Mouse (Mus musculus) right cerebral cortex, postnatal 36 days (tissue): ENCODE data around the gene Tpd52l2.

ENCODE experiments used
- DNase-seq, 2 experiments: peaks; one replicate each; pipeline ENCODE4 v3.0.0; 2022; ENCODE audit warnings: low spot score in 2 of 2, mixed read lengths in 1 of 2

The Tpd52l2 gene

DNA sequence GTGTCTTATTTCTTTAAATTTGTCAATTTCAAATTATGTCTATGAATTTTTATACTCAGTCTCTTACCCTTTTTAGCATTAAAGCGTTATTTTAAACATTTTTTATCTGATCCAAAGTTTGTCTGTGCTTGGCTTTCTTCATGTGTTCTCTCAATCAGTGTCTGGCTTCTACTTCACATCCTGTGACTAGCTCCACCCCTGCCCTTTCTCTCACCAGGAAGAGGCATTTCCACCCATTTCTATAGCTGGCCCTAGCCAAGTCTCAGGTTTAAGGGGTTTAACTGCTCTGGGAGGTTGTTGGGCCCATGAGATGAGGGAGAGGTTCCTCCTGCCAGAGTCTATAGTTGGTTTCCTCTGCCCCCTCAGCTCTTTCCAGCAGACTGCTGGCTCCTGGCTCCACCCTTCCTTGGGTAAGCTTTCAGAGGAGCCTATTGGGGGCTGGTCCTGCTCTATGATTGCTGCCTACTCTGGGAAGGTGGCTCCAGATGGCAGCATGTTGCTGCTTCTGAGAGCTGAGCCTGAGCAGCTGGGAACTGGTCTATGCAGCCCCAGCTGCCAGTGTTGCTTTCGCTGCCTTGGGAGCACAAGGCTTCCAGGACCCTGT lies 40.6 kb downstream of the Tpd52l2 start:
- peak; percentile 61 to 81 for DNase-seq

DNA sequence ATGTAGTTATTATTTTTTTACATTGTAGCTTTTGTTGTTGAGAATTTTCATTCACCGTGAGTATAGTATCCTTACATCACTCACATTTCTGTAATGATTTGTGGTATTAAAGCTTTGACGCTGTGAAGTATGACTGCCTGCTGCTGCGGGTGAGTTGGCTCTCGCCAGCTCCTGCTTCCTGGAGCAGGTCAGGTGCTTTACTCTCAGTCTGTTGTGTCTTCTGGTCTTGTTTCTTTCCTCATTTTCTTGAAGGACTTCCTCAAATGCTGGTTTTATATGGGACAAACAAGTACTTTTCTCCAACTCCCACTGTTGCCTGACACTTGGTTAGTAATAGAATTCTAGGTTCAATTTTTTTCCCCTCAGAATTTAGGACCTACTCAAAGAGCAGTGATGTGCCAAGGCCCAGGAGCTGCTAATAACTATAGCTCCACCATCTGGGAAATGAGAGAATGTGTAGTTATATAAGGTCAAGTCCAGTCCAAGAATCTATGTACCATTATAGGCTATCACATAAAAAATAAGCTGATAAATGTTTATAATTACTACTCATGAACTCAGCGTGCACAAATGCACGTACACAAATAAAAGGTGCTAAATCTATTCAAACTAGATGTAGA lies 44.9 kb downstream of the Tpd52l2 start:
- DNase-seq = no peak

DNA sequence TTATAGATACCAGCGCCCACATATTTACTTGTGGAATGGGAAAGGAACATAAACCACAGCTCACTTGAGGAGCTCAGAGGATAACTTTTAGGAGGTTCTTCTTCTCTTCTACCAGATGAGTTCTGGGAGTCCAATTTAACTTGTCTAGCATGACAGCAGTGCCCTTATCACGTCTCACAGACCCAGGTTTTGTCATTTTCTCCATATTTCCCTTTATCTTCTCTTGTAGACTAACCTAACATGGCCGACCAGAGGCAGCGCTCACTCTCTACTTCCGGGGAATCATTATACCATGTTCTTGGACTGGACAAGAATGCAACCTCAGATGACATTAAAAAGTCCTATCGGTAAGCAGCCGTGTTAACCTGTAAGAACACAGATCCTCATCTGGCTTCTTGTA lies 49.2 kb downstream of the Tpd52l2 start:
- DNase-seq = no peak

DNA sequence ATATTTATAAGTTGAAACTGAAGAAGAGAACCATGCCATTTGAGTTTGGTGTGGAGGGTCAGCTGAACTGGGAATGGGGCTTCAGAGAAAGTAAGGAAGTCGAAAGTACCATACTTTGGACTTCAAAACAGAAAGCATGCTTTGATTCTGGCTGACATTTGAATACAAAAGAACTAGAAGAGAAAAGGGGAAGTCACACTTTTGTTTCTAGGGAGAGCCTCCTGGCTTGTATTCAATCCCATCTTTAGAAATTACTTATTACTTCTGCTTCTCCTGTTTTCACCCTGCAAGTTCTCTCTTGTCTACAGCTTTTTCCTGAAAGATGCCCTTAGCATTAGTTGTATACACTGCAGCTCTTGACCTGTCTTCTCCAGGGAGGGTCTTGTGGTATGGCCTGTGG lies 51.3 kb downstream of the Tpd52l2 start:
- no peak for DNase-seq

DNA sequence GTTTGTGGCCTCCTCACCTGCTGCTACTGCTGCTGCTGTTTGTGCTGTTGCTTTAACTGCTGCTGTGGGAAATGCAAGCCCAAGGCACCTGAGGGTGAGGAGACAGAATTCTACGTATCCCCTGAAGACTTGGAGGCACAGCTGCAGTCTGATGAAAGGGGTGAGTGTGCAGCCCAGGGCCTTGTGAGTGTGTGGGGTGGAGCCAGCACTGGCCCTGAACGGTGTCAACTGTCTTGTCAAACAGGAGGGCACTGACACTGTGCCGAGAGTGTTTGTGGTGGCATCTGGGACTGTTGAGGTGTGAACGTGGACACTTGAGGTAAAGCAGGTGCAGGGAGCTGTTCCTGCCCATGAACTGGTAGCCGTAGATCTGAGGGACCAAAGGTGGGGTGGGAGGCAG lies 51.7 kb downstream of the Tpd52l2 start:
- no peak for DNase-seq

DNA sequence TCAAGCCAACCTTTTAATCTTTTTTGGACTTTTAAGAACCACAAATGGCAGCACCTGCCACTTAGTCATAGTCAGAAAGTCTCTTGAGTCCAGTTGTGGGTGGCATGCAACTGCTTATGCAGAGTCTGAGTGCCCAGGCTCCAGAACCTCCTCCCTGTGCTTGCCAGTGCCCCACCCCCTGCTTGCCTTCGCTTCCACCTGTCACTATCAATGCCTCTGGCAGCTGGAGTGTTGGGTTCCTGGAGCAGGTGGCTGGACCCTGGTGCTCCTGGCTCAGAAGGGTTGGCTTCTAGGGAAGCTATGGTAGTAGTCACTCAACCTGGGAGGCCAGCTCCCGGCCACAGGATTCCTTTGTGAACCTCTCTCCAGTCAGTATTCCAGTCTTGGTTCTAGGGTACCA lies 53.3 kb downstream of the Tpd52l2 start:
- no peak for DNase-seq

DNA sequence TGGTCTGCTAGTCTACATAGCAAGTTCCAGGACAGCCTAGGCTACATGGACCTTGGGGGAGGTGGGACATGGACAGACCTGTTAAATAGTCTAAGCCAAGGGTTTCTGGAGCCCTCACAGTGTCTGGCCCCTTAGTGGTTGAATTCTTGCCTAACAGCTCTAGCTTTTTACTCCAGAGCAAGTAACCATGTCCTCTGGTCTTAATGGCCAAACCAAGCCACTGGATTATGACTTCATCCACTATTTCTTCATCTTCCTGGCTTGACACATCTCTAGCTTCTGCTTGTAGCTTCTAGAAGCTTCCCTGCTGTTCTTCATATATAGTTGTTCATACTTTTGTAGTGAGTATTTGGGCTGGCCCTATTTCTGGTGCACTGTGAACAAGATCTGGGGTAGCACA lies 56.8 kb downstream of the Tpd52l2 start:
- no peak for DNase-seq

DNA sequence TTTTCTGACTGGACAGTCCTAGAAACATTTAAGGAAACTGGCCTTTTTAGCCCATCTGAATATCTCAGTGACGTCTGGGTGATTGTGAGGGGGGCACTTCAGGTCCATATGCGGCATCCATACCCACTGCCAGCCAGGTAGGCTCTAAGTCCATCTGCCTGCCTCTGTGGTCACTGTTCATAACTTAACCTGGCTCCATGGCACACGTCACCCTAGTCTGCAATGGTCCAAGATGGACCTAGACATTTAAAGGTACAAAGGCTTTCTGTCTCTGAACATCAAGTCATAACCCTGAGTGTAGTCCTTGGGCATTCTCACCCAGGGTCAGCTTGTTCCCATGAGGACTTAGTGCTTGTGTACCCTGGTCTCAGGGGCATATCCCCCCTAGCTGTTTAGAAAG lies 70.4 kb downstream of the Tpd52l2 start:
- no peak for DNase-seq
